Mouse (Mus musculus): ENCODE measurements at regions not wholly inside any gene's neighbourhood (a gene's known extent, or its start where the extent isn't known, plus 50 kb on each side); places are given as distances from the start of the nearest gene placed in this dataset.

GRCm38 (mm10) chr3:144078198-144078935 lies 126.7 kb downstream of the Lmo4 start:
- in situ Hi-C loops (cut with MboI): no loop called here

GRCm38 (mm10) chr3:144069979-144070540 lies 135.0 kb downstream of the Lmo4 start:
- in situ Hi-C loops (cut with MboI): no loop called here

- in situ Hi-C loops (cut with MboI): no loop called here
Observed at GRCm38 (mm10) chr3:144067016-144067415, 138.0 kb downstream of the Lmo4 start.

GRCm38 (mm10) chr3:144058106-144058505 lies 146.9 kb downstream of the Lmo4 start:
- in situ Hi-C loops (cut with MboI): no loop called here

GRCm38 (mm10) chr3:144050341-144050740 lies 154.7 kb downstream of the Lmo4 start:
- in situ Hi-C loops (cut with MboI): no loop called here

- in situ Hi-C loops (cut with MboI): no loop called here
Observed at GRCm38 (mm10) chr3:144049270-144049669, 155.8 kb downstream of the Lmo4 start.

- in situ Hi-C loops (cut with MboI): no loop called here
Observed at GRCm38 (mm10) chr3:144044366-144044765, 160.7 kb downstream of the Lmo4 start.

- in situ Hi-C loops (cut with MboI): no loop called here
Observed at GRCm38 (mm10) chr3:144041788-144042187, 163.2 kb downstream of the Lmo4 start.

GRCm38 (mm10) chr3:144039498-144039897 lies 165.5 kb downstream of the Lmo4 start:
- in situ Hi-C loops (cut with MboI): no loop called here

- in situ Hi-C loops (cut with MboI): no loop called here
Observed at GRCm38 (mm10) chr3:144029611-144030010, 175.4 kb downstream of the Lmo4 start.

GRCm38 (mm10) chr3:144029121-144029520 lies 175.9 kb downstream of the Lmo4 start:
- in situ Hi-C loops (cut with MboI): no loop called here

- in situ Hi-C loops (cut with MboI): no loop called here
Observed at GRCm38 (mm10) chr3:144027134-144027980, 177.7 kb downstream of the Lmo4 start.

GRCm38 (mm10) chr3:144025451-144026125 lies 179.4 kb downstream of the Lmo4 start:
- in situ Hi-C loops (cut with MboI): no loop called here

GRCm38 (mm10) chr3:144024216-144024615 lies 180.8 kb downstream of the Lmo4 start:
- in situ Hi-C loops (cut with MboI): no loop called here

GRCm38 (mm10) chr3:144023058-144023457 lies 182.0 kb downstream of the Lmo4 start:
- in situ Hi-C loops (cut with MboI): no loop called here

- in situ Hi-C loops (cut with MboI): no loop called here
Observed at GRCm38 (mm10) chr3:144021969-144022368, 183.1 kb downstream of the Lmo4 start.

- in situ Hi-C loops (cut with MboI): no loop called here
Observed at GRCm38 (mm10) chr3:144020189-144020940, 184.7 kb downstream of the Lmo4 start.

GRCm38 (mm10) chr3:144019293-144019692 lies 185.7 kb downstream of the Lmo4 start:
- in situ Hi-C loops (cut with MboI): no loop called here

- in situ Hi-C loops (cut with MboI): no loop called here
Observed at GRCm38 (mm10) chr3:144018559-144018958, 186.5 kb downstream of the Lmo4 start.

- in situ Hi-C loops (cut with MboI): no loop called here
Observed at GRCm38 (mm10) chr3:144015236-144015635, 189.8 kb downstream of the Lmo4 start.

- in situ Hi-C loops (cut with MboI): no loop called here
Observed at GRCm38 (mm10) chr3:144013481-144014125, 191.4 kb downstream of the Lmo4 start.
